Mouse (Mus musculus): ENCODE measurements at regions not wholly inside any gene's neighbourhood (a gene's known extent, or its start where the extent isn't known, plus 50 kb on each side); places are given as distances from the start of the nearest gene placed in this dataset.

DNA sequence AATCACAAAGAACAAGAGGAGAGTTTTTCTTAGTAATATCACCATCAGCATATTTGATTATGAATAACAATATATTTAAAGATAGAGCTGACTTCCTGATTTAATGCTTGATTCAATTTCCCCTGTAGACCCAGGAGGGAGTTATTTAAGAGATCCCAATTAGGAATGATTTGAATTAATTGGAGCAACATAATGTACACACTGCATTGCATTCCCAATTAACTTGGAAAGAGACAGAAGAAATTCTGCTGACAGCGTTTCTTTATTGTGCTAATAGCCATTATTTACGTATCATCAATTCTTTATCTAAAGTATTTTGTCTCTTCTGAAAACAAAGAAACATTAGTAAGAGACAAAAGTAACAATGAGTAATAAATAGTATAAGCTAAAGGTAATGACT, 1491.2 kb upstream of the Cited2 start:
- no peak overlapping the region for H3K27ac ChIP-seq (replicated peaks)
- no peak overlapping the region for H3K4me2 ChIP-seq (replicated peaks; ENCODE audit: low read depth)
- no peaks in the 10 kb centered on the region for H3K27me3 ChIP-seq (ENCODE audit: control insufficient read depth, insufficient read depth, low read length)
- no peaks in the 10 kb centered on the region for H3K4me1 ChIP-seq (replicated peaks; ENCODE audit: control insufficient read depth, insufficient read depth)
- no peak for ATAC-seq (ENCODE audit: low FRiP score, low TSS enrichment)
- no peak overlapping the region for H3K9ac ChIP-seq (ENCODE audit: low read length)
- no peak for TF ChIP-seq CTCF (IDR thresholded peaks at IDR 0.05; ENCODE audit: low read depth)
- TF ChIP-seq EP300 (optimal IDR thresholded peaks at IDR 0.05) = no peak
- DNase-seq (ENCODE audit: low spot score) = no peak
- 89% methylated on average over 2 of the region's 2 CpGs for WGBS
- no peaks in the 10 kb centered on the region for H3K36me3 ChIP-seq (ENCODE audit: control insufficient read depth, insufficient read depth, low read length)
- no peaks in the 10 kb centered on the region for H3K9me3 ChIP-seq (ENCODE audit: control insufficient read depth, low read length)
- no peak overlapping the region for H3K4me3 ChIP-seq (ENCODE audit: low read depth, low read length)

DNA sequence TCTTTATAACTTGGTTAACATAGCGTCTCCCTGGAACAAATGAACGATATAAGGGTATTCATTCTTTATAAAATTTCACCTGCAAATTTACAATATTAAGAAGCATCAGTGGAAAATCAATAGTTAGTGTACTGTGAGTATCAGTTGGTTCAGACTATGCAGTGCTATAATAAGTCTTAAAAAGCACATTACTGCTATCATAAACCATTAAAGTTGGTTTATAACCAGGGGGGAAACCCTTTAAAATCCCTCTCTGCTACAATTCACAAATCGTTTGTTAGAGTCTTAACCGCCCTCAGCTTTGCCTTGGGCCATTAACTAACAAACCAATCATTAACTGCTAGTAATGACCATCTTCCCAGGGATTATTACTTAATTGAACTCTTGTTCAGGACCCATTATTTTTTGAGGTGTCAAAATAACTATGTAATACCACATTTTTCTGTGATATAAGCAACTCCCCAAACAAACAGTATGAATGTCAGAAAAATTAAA, 1489.4 kb upstream of the Cited2 start:
- WGBS = 85% methylated on average over 4 of the region's 4 CpGs
- no peak overlapping the region for H3K27ac ChIP-seq (replicated peaks)
- DNase-seq (ENCODE audit: low spot score) = no peak
- H3K4me3 ChIP-seq (ENCODE audit: low read depth, low read length) = no peak overlapping the region
- no peaks in the 10 kb centered on the region for H3K27me3 ChIP-seq (ENCODE audit: control insufficient read depth, insufficient read depth, low read length)
- H3K9ac ChIP-seq (ENCODE audit: low read length) = no peak overlapping the region
- H3K4me2 ChIP-seq (replicated peaks; ENCODE audit: low read depth) = no peak overlapping the region
- no peaks in the 10 kb centered on the region for H3K9me3 ChIP-seq (ENCODE audit: control insufficient read depth, low read length)
- no peak for ATAC-seq (ENCODE audit: low FRiP score, low TSS enrichment)
- no peaks in the 10 kb centered on the region for H3K4me1 ChIP-seq (replicated peaks; ENCODE audit: control insufficient read depth, insufficient read depth)
- H3K36me3 ChIP-seq (ENCODE audit: control insufficient read depth, insufficient read depth, low read length) = no peaks in the 10 kb centered on the region
- TF ChIP-seq CTCF (IDR thresholded peaks at IDR 0.05; ENCODE audit: low read depth) (no peak), EP300 (optimal IDR thresholded peaks at IDR 0.05) (no peak)

DNA sequence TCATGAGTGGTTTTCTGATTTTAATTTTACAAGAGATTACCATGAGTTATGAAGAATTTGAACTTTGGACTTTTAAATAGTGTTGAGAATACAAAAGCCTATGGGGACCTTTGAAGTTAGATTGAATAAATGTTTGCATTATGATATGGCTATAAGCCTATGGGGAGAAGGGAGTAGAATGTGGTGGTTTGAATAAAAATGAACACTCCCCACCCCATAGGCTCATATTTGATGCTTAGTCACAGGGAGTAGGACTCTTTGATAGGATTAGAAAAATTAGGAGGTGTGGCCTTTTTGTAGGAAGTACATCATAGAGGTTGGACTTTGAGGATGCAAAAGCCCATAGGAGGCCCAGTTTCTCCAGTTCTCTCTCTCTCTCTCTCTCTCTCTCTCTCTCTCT, 1466.7 kb upstream of the Cited2 start:
- Histone ChIP-seq H3K9me3 (ENCODE audit: control insufficient read depth, low read length) (no peaks in the 10 kb centered on the region), H3K4me3 (ENCODE audit: low read depth, low read length) (no peak overlapping the region), H3K36me3 (ENCODE audit: control insufficient read depth, insufficient read depth, low read length) (no peaks in the 10 kb centered on the region), H3K27me3 (ENCODE audit: control insufficient read depth, insufficient read depth, low read length) (no peaks in the 10 kb centered on the region), H3K4me1 (replicated peaks; ENCODE audit: control insufficient read depth, insufficient read depth) (no peaks in the 10 kb centered on the region), H3K27ac (replicated peaks) (no peak overlapping the region), H3K4me2 (replicated peaks; ENCODE audit: low read depth) (no peak overlapping the region), H3K9ac (ENCODE audit: low read length) (no peak overlapping the region)
- peak; percentile 99 for ATAC-seq (ENCODE audit: low FRiP score, low TSS enrichment)
- no peak for DNase-seq (ENCODE audit: low spot score)
- TF ChIP-seq EP300 (optimal IDR thresholded peaks at IDR 0.05) (no peak), CTCF (IDR thresholded peaks at IDR 0.05; ENCODE audit: low read depth) (no peak)

DNA sequence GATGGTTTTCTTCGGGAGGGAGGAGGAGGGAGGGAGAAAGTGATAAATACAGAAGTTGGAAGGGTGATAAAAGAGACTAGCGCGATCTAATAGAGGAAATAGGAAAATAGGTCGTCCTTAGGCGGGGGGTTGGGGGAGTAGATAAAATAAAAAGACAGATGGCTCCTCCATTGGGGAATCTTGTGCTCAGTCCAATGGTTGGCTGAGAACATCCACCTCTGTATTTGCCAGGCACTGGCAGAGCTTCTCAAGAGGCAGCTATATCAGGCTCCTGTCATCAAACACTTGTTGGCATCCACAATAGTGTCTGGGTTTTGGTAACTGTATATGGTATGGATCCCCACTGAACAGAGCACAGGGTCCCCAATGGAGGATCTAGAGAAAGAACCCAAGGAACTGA, 1450.2 kb upstream of the Cited2 start:
- H3K4me2 ChIP-seq (replicated peaks; ENCODE audit: low read depth) = no peak overlapping the region
- H3K9ac ChIP-seq (ENCODE audit: low read length) = no peak overlapping the region
- no peaks in the 10 kb centered on the region for H3K27me3 ChIP-seq (ENCODE audit: control insufficient read depth, insufficient read depth, low read length)
- H3K4me1 ChIP-seq (replicated peaks; ENCODE audit: control insufficient read depth, insufficient read depth) = no peaks in the 10 kb centered on the region
- 88% methylated on average over 5 of the region's 5 CpGs for WGBS
- DNase-seq (ENCODE audit: low spot score) (no peak), ATAC-seq (ENCODE audit: low FRiP score, low TSS enrichment) (no peak)
- no peaks in the 10 kb centered on the region for H3K36me3 ChIP-seq (ENCODE audit: control insufficient read depth, insufficient read depth, low read length)
- TF ChIP-seq CTCF (IDR thresholded peaks at IDR 0.05; ENCODE audit: low read depth) (no peak), EP300 (optimal IDR thresholded peaks at IDR 0.05) (no peak)
- no peak overlapping the region for H3K27ac ChIP-seq (replicated peaks)
- no peaks in the 10 kb centered on the region for H3K9me3 ChIP-seq (ENCODE audit: control insufficient read depth, low read length)
- no peak overlapping the region for H3K4me3 ChIP-seq (ENCODE audit: low read depth, low read length)

DNA sequence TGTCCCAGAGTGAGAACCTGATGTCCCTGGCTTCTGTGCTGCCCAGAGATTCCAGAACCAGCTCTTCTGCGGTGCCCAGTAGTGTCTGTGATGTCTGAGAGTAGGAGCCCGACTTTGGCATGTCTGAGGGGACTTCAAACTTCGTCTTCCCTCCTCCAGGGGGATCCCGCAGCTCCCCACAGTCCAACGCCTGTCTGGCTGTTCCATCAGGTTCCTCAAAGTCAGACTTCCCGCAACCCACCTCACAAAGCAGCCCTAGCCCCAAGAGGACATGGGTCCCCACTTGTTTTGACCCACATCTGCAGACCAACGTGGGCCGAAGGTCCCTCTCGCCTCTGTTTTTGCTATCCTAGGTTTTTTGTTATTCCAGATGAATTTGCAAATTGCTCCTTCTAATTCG, 1406.0 kb upstream of the Cited2 start:
- Histone ChIP-seq H3K27ac (replicated peaks) (no peak overlapping the region), H3K4me3 (ENCODE audit: low read depth, low read length) (no peak overlapping the region), H3K9me3 (ENCODE audit: control insufficient read depth, low read length) (no peaks in the 10 kb centered on the region), H3K27me3 (ENCODE audit: control insufficient read depth, insufficient read depth, low read length) (no peaks in the 10 kb centered on the region), H3K4me2 (replicated peaks; ENCODE audit: low read depth) (no peak overlapping the region), H3K36me3 (ENCODE audit: control insufficient read depth, insufficient read depth, low read length) (no peaks in the 10 kb centered on the region), H3K9ac (ENCODE audit: low read length) (no peak overlapping the region), H3K4me1 (replicated peaks; ENCODE audit: control insufficient read depth, insufficient read depth) (no peaks in the 10 kb centered on the region)
- ATAC-seq (ENCODE audit: low FRiP score, low TSS enrichment) (no peak), DNase-seq (ENCODE audit: low spot score) (no peak)
- 82% methylated on average over 10 of the region's 10 CpGs for WGBS
- no peak for TF ChIP-seq EP300 (optimal IDR thresholded peaks at IDR 0.05)
- TF ChIP-seq CTCF (IDR thresholded peaks at IDR 0.05; ENCODE audit: low read depth) = no peak

DNA sequence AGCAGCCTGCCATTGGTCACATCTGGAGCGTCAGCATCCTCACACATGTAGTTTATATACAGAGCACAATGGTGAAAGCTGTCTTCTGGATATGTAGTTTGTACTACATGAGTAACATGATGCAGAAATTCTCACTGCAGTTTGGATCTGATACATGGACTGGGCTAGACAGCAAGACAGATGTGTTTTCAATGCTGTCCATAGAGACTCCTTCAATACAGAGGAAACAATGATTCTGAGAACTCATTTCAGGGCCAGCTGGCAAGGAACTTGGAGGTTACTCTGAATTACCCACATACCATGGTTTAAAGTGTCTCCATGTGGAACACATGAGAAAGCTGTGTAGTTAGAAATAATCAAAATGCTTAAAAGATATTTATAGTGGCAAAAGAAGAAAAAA, 1385.5 kb upstream of the Cited2 start:
- TF ChIP-seq EP300 (optimal IDR thresholded peaks at IDR 0.05) = no peak
- no peak for TF ChIP-seq CTCF (IDR thresholded peaks at IDR 0.05; ENCODE audit: low read depth)
- no peaks in the 10 kb centered on the region for H3K27me3 ChIP-seq (ENCODE audit: control insufficient read depth, insufficient read depth, low read length)
- no peaks in the 10 kb centered on the region for H3K9me3 ChIP-seq (ENCODE audit: control insufficient read depth, low read length)
- ATAC-seq (ENCODE audit: low FRiP score, low TSS enrichment) (no peak), DNase-seq (ENCODE audit: low spot score) (no peak)
- no peaks in the 10 kb centered on the region for H3K36me3 ChIP-seq (ENCODE audit: control insufficient read depth, insufficient read depth, low read length)
- no peak overlapping the region for H3K4me3 ChIP-seq (ENCODE audit: low read depth, low read length)
- no peak overlapping the region for H3K27ac ChIP-seq (replicated peaks)
- no peak overlapping the region for H3K9ac ChIP-seq (ENCODE audit: low read length)
- 83% methylated on average over 1 of the region's 1 CpGs for WGBS
- no peak overlapping the region for H3K4me2 ChIP-seq (replicated peaks; ENCODE audit: low read depth)
- no peaks in the 10 kb centered on the region for H3K4me1 ChIP-seq (replicated peaks; ENCODE audit: control insufficient read depth, insufficient read depth)

Data from stomach, postnatal 0 days (tissue).